Mouse (Mus musculus) ES-E14 (cell line): ENCODE measurements around the gene Emc9.

ENCODE experiments used
- HCFC1 ChIP-seq: IDR thresholded peaks from 2 replicates; pipeline ENCODE4 v1.6.1; 2012; ENCODE audit warnings: low read length, inconsistent platforms, borderline replicate concordance; ENCODE audit not compliant: insufficient read depth
- MAFK ChIP-seq: IDR thresholded peaks from 2 replicates; pipeline ENCODE4 v1.6.1; 2014; ENCODE audit warnings: mild to moderate bottlenecking, low read depth, low read length, inconsistent platforms; ENCODE audit not compliant: insufficient read depth
- ZC3H11A ChIP-seq: IDR thresholded peaks from 2 replicates; pipeline ENCODE4 v1.6.1; 2012; ENCODE audit warnings: low read depth, mild to moderate bottlenecking, inconsistent platforms, low read length, borderline replicate concordance
- ZNF384 ChIP-seq: IDR thresholded peaks from 2 replicates; pipeline ENCODE4 v1.6.1; 2012; ENCODE audit warnings: low read depth, low read length, inconsistent platforms

DNA sequence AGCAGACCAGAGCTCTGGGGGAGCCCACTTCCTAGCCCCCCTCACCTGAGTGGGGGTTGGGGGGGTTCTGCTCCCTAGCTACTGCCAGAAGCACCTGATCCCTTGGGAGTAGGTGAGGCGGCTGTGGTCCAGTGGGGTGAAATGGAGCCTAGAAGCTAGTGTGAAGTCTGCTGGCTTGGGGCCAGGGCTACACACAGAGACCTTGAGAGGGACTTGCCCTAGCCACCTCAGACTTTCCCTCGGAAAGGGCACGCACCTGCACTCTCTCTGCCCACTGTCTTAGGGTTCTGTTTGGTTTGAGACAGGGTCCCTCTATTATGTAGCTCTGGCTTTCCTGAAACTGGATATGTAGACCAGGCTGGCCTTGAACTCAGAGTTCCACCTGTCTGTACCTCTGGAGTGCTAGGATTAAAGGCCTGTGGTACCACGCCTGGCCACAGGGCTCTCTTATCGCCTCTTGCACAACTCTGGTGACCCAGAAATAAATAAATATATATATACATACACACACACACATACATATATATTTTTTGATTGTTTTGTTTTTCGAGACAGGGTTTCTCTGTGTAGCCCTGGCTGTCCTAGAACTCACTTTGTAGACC lies 6.3 kb downstream of the Emc9 start:
- TF ChIP-seq ZC3H11A (no peak), HCFC1 (no peak), ZNF384 (no peak), MAFK (no peak)
